Mouse (Mus musculus) lung, adult 10 weeks (tissue): ENCODE data around the gene Hectd1. TPM values are rescaled to one million over a fixed set of nuclear protein-coding genes. Genes with fewer than 3 reads are reported as not detected.

Experiments used
- polyA plus RNA-seq: library from polyadenylated mRNA; stranded (reverse); fragments of 350-450 nt; fragmentation: Illumina TruSeq; extraction: RNeasy Lipid Tissue Mini Kit (QIAGEN cat#74804); gene quantifications from one replicate; pipeline ENCODE4 v1.2.3, GENCODE M21; 2014; ENCODE audit warnings: low read depth, low replicate concordance; ENCODE audit not compliant: insufficient read depth

Gene Hectd1
- polyA plus RNA-seq = 11.9 TPM

GRCm38 (mm10) chr12:51829290-51830076 lies at the start of gene Hectd1:
Gene Hectd1 (minus strand): TSS chr12:51829536.

Other genes with a start within 250 kb of the Hectd1 start
- 0.21 TPM for gene Coch, start 236.2 kb downstream of the Hectd1 start, polyA plus RNA-seq
- gene Ap4s1, start 138.5 kb downstream of the Hectd1 start, polyA plus RNA-seq = 40.6 TPM
- gene Strn3, start 137.6 kb downstream of the Hectd1 start, polyA plus RNA-seq = 24.1 TPM
- 4.9 TPM for gene Heatr5a, start 141.8 kb upstream of the Hectd1 start, polyA plus RNA-seq
- gene Dtd2, start 177.0 kb upstream of the Hectd1 start, polyA plus RNA-seq = 6.3 TPM
- 0.22 TPM for gene Gpr33, start 198.5 kb upstream of the Hectd1 start, polyA plus RNA-seq